In the genomic region with DNA sequence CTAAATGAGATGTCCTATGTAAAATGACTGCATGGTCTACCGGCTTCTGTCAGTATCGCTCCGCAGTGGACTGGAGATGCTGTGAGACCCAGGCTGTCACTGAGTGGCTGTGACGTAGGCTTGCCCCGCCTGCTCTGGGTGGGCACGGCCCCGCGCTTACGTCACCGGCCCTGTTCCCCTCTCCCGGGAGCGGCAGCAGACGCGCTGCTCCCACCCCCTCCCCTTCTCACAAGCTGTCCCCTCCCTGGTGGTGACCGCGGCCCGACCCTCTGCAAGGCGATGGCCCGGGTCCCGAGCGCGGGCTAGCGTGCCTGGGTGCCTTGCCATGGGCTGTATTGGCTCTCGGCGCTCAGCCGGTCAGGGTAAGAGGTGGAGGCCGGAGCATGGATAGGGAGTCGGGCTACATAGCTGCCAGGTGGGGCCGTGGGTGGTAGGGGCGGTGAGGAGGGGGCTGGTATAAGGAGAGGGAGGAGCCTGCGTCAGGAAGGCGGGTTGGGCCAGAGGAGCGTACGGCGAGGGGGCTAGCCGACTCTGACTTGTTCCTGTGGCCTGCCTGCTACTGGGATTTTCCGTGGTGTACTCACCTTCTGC, we compare ENCODE assay signal across 8 mouse cellular contexts. TPM values are rescaled to one million over a fixed set of nuclear protein-coding genes. Genes with fewer than 3 reads are reported as not detected.
DNase-seq lines count a peak whose midpoint lies in the region; ATAC-seq and TF ChIP-seq lines count a peak whose summit lies in the region.

A gene (plus strand): TSS at position 131 of the 591 bp plus-strand sequence.

- no peaks in the 10 kb centered on the region for H3K4me1 ChIP-seq in cortical plate, adult 2 months (ENCODE audit: control insufficient read depth, insufficient read depth, low read length)
- peaks cover 31% of the 10 kb centered on the region for H3K4me1 ChIP-seq in hindbrain, embryonic 16.5 days (ENCODE audit: control insufficient read depth, insufficient read depth, low read depth, low read length)

- no peak for TF ChIP-seq CTCF in cortical plate, adult 2 months (IDR thresholded peaks at IDR 0.05; ENCODE audit: extremely low read depth, insufficient read depth, low read length)

- no peaks in the 10 kb centered on the region for H3K9me3 ChIP-seq in hindbrain, embryonic 16.5 days (ENCODE audit: control insufficient read depth, low read length)

- ATAC-seq in hindbrain, embryonic 16.5 days, result peak; percentile 94

- H3K27me3 ChIP-seq in hindbrain, embryonic 16.5 days (replicated peaks; ENCODE audit: control insufficient read depth, insufficient read depth, low read length), result no peaks in the 10 kb centered on the region

- H3K4me3 ChIP-seq in cortical plate, adult 2 months (ENCODE audit: insufficient read depth, low read length), result peak within 1 kb of the TSS; percentile 82
- H3K4me3 ChIP-seq in hindbrain, embryonic 16.5 days (ENCODE audit: low read length), result peak within 1 kb of the TSS; percentile 72

- H3K4me2 ChIP-seq in hindbrain, embryonic 16.5 days (ENCODE audit: low read length), result peak within 1 kb of the TSS; percentile 88

- peaks cover 29% of the 10 kb centered on the region for H3K36me3 ChIP-seq in hindbrain, embryonic 16.5 days (ENCODE audit: control insufficient read depth, insufficient read depth, low read length)

- under 1% methylated on average over 36 of the region's 37 CpGs for WGBS in hindbrain, embryonic 16.5 days

- peak within 1 kb of the TSS; percentile 98 for H3K27ac ChIP-seq in cortical plate, adult 2 months (ENCODE audit: insufficient read depth, low read length)
- H3K27ac ChIP-seq in hindbrain, embryonic 16.5 days (ENCODE audit: low read depth, low read length), result peak within 1 kb of the TSS; percentile 96

- peak within 1 kb of the TSS; percentile 93 for H3K9ac ChIP-seq in hindbrain, embryonic 16.5 days (ENCODE audit: low read depth, low read length)

- peak; percentile 94 to 97 for DNase-seq in adrenal gland, adult (ENCODE audit: inconsistent age in 2 of 2, low spot score in 1 of 2)
- peak; percentile 76 to 79 for DNase-seq in gastrocnemius, adult 8-10 months (ENCODE audit: low spot score in 2 of 2)
- DNase-seq in left cerebral cortex, adult 11 months (ENCODE audit: low spot score), result peak; percentile 92
- peak; percentile 90 for DNase-seq in lung, postnatal 25 days (ENCODE audit: low spot score)
- DNase-seq in retina, postnatal 1 day, result peak; percentile 95
- peak; percentile 86 for DNase-seq in urinary bladder, postnatal 14 days (ENCODE audit: low spot score)

- peak; percentile 93 for TF ChIP-seq POLR2A in cortical plate, adult 2 months (IDR thresholded peaks at IDR 0.05; ENCODE audit: extremely low read depth, insufficient read depth, low read length)

RNA-seq across cellular contexts. Expression of the gene that starts here (rescaled TPM):
- 316 and 358 TPM in 2 replicates for polyA plus RNA-seq in cortical plate, adult 2 months (2012; rRNA removed)
- total RNA-seq in gastrocnemius, adult 8-10 months (2022), result 10 to 100 TPM; 48.8 to 74.6 (median 59.1) TPM
- 49.6 and 56.7 TPM in 2 replicates for polyA plus RNA-seq in hindbrain, embryonic 16.5 days (2015; fragmentation: Nextera tagmentation; extraction: Ambion mirVana)

Comparison
In these comparisons a context has a peak if more than half of its experiments do, and no peak if none do; other contexts are left out.
1. Peak in every context shown above with its lines: DNase-seq, ATAC-seq, H3K4me3 ChIP-seq and H3K27ac ChIP-seq.